Mouse (Mus musculus): ENCODE results near the gene Rbp2. TPM values are rescaled to one million over a fixed set of nuclear protein-coding genes. Genes with fewer than 3 reads are reported as not detected.

Gene Rbp2
- polyA plus RNA-seq, 1 experiment from 2014 or later: 0.59 TPM

DNA sequence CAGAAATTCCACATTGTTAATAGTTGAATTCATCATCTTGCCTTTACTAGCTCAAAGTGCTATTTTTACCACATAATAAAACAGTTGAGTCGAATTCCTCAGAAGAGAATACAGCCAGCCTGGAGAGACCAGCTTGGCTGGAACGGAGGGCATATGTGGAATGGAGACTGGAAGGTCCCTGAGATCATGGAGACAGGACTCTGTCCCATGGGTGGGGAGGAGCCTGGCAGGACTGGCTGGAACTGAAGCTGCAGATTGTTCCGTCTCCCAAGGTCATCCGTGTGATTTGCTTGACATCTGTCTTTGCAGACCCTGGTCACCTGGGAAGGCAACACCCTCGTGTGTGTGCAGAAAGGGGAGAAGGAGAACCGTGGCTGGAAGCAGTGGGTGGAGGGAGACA, 21.6 kb downstream of the Rbp2 start:
- H3K36me3 ChIP-seq (ENCODE audit: insufficient read depth, low read length): no peaks in the 10 kb centered on the region
- ATAC-seq (ENCODE audit: low FRiP score, low TSS enrichment): no peak

DNA sequence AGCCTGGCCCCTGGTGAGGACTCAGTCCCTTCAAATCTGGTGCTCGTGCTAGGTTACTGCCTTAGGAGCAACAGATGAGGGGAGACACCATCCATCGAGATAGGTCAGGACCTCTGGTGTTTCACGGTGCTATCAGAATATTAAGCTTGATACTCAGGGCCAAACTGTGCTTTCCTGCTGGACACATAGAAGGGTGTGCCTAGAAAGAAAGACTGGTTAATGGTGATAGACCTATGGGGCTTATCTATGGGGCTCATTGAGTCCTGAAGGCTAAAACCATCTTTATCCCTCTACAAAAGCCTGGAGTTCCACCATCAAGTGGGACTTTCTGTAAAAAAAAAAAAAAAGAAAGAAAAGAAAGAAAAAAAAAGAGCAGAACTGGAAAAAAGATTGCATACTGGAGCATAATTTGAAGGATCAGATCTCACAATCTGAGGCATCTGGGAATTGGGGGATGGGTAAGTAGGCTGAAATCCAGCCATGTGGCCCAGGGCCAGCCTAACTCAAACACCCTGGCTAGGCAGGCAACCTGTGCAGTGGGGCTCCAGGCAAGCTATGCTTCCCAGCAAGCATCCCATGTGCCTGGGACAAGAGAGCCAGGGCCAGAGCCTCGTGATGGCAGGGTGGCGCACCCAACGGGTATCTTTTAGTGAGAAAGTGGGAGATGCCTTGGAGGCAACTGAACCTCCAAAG, 24.6 kb downstream of the Rbp2 start:
- H3K9me3 ChIP-seq (ENCODE audit: low read length): no peaks in the 10 kb centered on the region
- no peak for ATAC-seq (ENCODE audit: low FRiP score, low TSS enrichment)
- no peaks in the 10 kb centered on the region for H3K36me3 ChIP-seq (ENCODE audit: insufficient read depth, low read length)
- no peak overlapping the region for H3K9ac ChIP-seq (replicated peaks; ENCODE audit: low read length)
- no peaks in the 10 kb centered on the region for H3K4me1 ChIP-seq (ENCODE audit: insufficient read depth, low read length)
- H3K27ac ChIP-seq (ENCODE audit: low read length): no peak overlapping the region
- no peaks in the 10 kb centered on the region for H3K27me3 ChIP-seq (ENCODE audit: insufficient read depth, low read length)
- H3K4me3 ChIP-seq (ENCODE audit: low read length): no peak overlapping the region
- no peak overlapping the region for H3K4me2 ChIP-seq (replicated peaks; ENCODE audit: low read depth, low read length)
- 88% methylated on average over 6 of the region's 6 CpGs for WGBS

More for the DNA sequence above, 21.6 kb downstream of the Rbp2 start:
- Histone ChIP-seq H3K9me3 (ENCODE audit: low read length) (no peaks in the 10 kb centered on the region), H3K27me3 (ENCODE audit: insufficient read depth, low read length) (no peaks in the 10 kb centered on the region), H3K4me3 (ENCODE audit: low read length) (no peak overlapping the region), H3K4me1 (ENCODE audit: insufficient read depth, low read length) (no peaks in the 10 kb centered on the region), H3K9ac (replicated peaks; ENCODE audit: low read length) (no peak overlapping the region), H3K4me2 (replicated peaks; ENCODE audit: low read depth, low read length) (no peak overlapping the region), H3K27ac (ENCODE audit: low read length) (no peak overlapping the region)
- WGBS: 28% methylated on average over 6 of the region's 6 CpGs

DNA sequence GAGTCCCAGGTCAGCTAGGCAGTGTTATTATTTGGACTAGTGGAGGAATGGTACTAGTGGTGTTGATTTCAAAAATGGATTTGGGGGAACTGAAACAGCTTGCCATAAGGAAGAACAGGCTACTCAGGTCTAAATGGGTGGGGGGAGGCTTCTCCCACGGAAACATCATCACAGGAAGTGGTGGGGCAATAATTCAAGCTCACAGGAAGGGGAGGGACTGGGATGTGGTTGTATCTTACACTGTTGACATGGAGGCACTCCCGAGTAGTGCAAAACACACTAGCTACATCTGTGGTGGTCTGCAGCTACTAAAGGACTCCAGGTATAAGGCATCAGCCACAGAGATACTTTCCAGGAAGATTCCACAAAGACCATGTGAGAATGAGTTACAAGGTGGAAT, 38.0 kb downstream of the Rbp2 start:
- 60% methylated on average over 2 of the region's 2 CpGs for WGBS
- no peak overlapping the region for H3K4me2 ChIP-seq (replicated peaks; ENCODE audit: low read depth, low read length)
- no peak overlapping the region for H3K9ac ChIP-seq (replicated peaks; ENCODE audit: low read length)
- no peak overlapping the region for H3K27ac ChIP-seq (ENCODE audit: low read length)
- H3K4me3 ChIP-seq (ENCODE audit: low read length): no peak overlapping the region
- peaks cover 3% of the 10 kb centered on the region; the same call in 1 of the 2 replicates for H3K9me3 ChIP-seq (ENCODE audit: low read length)
- ATAC-seq (ENCODE audit: low FRiP score, low TSS enrichment): no peak
- H3K27me3 ChIP-seq (ENCODE audit: insufficient read depth, low read length): no peaks in the 10 kb centered on the region
- no peaks in the 10 kb centered on the region for H3K4me1 ChIP-seq (ENCODE audit: insufficient read depth, low read length)
- H3K36me3 ChIP-seq (ENCODE audit: insufficient read depth, low read length): no peaks in the 10 kb centered on the region

DNA sequence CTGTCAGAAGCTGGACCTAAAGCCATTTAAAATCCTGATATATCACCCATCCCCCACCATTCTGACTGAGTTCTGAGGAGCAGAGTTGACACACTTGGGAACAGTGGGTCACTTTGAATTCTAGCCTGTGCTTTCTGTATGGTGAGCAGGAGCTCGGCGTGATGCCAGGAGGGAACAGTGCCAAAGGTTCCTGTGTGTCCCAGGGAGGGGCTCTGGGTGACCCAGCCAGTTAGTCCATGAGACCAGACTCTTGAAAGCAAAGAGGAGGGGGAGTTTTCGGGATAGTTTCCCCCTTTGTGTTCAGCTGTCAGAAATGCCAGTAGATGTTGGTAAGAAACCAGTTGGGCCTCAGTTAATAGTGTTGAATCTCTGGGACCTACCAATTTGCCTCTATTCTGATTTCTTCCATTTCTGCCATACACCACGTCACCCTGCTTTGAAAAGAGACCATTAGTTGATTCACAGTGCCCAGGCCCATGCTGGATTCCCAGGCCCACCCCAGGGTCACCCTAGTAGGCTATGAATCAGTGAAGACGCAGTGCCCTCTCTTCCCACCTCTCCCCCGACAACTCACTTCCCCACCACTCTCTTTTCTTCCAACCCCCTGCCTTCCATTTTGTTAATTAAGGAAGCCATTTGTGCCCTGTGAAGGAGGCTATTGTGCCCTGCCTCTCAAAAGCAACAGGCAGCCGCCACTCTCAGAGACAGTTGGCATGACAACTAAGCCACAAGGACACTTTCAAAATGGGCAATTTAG, 39.0 kb downstream of the Rbp2 start:
- no peak overlapping the region for H3K4me2 ChIP-seq (replicated peaks; ENCODE audit: low read depth, low read length)
- 75% methylated on average over 7 of the region's 7 CpGs for WGBS
- H3K36me3 ChIP-seq (ENCODE audit: insufficient read depth, low read length): no peaks in the 10 kb centered on the region
- no peaks in the 10 kb centered on the region for H3K27me3 ChIP-seq (ENCODE audit: insufficient read depth, low read length)
- H3K27ac ChIP-seq (ENCODE audit: low read length): no peak overlapping the region
- no peak for ATAC-seq (ENCODE audit: low FRiP score, low TSS enrichment)
- no peak overlapping the region for H3K9ac ChIP-seq (replicated peaks; ENCODE audit: low read length)
- H3K4me3 ChIP-seq (ENCODE audit: low read length): no peak overlapping the region
- H3K4me1 ChIP-seq (ENCODE audit: insufficient read depth, low read length): no peaks in the 10 kb centered on the region
- peaks cover 3% of the 10 kb centered on the region; the same call in 1 of the 2 replicates for H3K9me3 ChIP-seq (ENCODE audit: low read length)

DNA sequence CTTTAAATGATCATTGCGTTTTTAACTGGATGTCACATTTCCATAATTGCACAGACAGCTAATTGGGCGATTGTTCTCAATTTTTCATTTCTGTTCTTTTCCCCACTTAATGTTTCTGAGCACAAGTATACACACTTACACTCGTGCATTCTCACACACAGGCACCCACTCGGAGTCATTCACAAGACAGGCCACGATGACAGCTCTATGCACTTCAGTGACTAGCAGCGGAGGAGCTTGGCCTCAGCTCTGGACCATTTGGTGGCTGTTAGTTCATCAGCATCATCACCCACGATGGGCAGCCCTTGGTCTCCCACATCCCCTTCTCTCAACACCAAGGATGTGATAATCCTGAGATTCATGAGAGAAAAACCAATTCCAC, 39.6 kb downstream of the Rbp2 start:
- no peaks in the 10 kb centered on the region for H3K27me3 ChIP-seq (ENCODE audit: insufficient read depth, low read length)
- H3K4me1 ChIP-seq (ENCODE audit: insufficient read depth, low read length): no peaks in the 10 kb centered on the region
- no peak for ATAC-seq (ENCODE audit: low FRiP score, low TSS enrichment)
- H3K4me3 ChIP-seq (ENCODE audit: low read length): no peak overlapping the region
- H3K4me2 ChIP-seq (replicated peaks; ENCODE audit: low read depth, low read length): no peak overlapping the region
- WGBS: 52% methylated on average over 7 of the region's 7 CpGs
- H3K27ac ChIP-seq (ENCODE audit: low read length): no peak overlapping the region
- no peak overlapping the region for H3K9ac ChIP-seq (replicated peaks; ENCODE audit: low read length)
- no peaks in the 10 kb centered on the region for H3K36me3 ChIP-seq (ENCODE audit: insufficient read depth, low read length)
- H3K9me3 ChIP-seq (ENCODE audit: low read length): no peaks in the 10 kb centered on the region

DNA sequence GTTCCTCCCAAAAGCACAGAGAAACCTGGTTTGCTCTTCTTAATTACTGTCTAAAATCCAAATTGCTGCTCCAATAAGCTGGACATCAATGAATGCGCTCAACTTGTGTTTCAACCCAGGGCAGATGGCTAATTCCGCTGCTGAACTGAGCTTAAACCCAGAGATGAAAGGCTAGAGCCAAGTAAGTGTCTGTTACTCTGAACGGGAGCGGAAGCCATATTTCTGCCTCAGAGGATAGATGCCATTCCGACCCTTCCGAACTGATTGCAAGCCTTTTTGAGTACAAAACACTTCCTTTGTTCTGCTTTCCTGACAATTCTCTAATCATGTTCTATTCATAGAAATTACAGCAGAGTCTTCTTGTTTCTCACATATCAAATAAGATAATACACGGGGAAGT, 41.3 kb downstream of the Rbp2 start:
- H3K9me3 ChIP-seq (ENCODE audit: low read length): no peaks in the 10 kb centered on the region
- no peak overlapping the region for H3K9ac ChIP-seq (replicated peaks; ENCODE audit: low read length)
- no peak overlapping the region for H3K27ac ChIP-seq (ENCODE audit: low read length)
- no peaks in the 10 kb centered on the region for H3K27me3 ChIP-seq (ENCODE audit: insufficient read depth, low read length)
- 46% methylated on average over 7 of the region's 7 CpGs for WGBS
- H3K36me3 ChIP-seq (ENCODE audit: insufficient read depth, low read length): no peaks in the 10 kb centered on the region
- H3K4me1 ChIP-seq (ENCODE audit: insufficient read depth, low read length): no peaks in the 10 kb centered on the region
- H3K4me3 ChIP-seq (ENCODE audit: low read length): no peak overlapping the region
- no peak for ATAC-seq (ENCODE audit: low FRiP score, low TSS enrichment)
- no peak overlapping the region for H3K4me2 ChIP-seq (replicated peaks; ENCODE audit: low read depth, low read length)

DNA sequence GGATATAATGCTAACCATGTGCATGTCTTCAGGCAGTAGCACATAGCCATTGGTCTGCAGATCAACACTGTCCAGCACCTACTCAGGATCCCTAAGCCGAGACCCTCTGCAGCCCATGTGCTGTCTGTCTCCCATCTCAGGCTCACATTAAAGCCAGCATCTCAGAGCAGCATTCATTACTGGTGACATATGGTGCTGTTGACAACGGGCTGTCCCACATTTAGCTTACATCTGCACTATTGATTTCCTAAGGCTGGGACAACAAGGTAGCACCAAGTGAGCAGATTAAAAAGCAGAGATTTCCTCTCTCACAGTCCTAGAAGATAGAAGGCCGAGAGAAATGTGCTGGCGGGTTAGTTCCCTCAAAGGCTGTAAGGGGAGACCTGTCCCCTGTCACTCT, 43.9 kb downstream of the Rbp2 start:
- Histone ChIP-seq H3K27ac (ENCODE audit: low read length) (no peak overlapping the region), H3K4me1 (ENCODE audit: insufficient read depth, low read length) (no peaks in the 10 kb centered on the region), H3K4me3 (ENCODE audit: low read length) (no peak overlapping the region), H3K4me2 (replicated peaks; ENCODE audit: low read depth, low read length) (no peak overlapping the region), H3K9ac (replicated peaks; ENCODE audit: low read length) (no peak overlapping the region), H3K27me3 (ENCODE audit: insufficient read depth, low read length) (no peaks in the 10 kb centered on the region), H3K36me3 (ENCODE audit: insufficient read depth, low read length) (no peaks in the 10 kb centered on the region), H3K9me3 (ENCODE audit: low read length) (no peaks in the 10 kb centered on the region)
- 68% methylated on average over 4 of the region's 4 CpGs for WGBS
- no peak for ATAC-seq (ENCODE audit: low FRiP score, low TSS enrichment)

DNA sequence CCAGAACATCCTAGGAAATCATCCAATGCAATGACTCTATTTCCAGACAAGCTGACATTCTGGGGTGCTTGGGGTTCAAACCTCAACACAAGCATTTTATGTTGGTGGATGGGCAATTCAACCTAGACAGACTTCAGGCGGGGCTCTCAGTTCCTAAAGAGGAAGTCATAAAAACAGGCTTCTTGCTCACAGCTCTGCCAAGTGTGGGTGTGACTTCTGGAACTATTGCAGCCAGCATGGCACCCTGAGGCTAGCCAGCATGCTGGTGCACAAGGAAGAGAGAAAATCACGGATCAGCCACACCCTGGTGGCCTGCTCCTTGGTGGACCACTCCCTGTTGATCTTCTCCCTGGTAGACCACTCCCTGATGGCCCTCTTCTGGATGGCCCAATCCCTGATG, 45.1 kb downstream of the Rbp2 start:
- Histone ChIP-seq H3K36me3 (ENCODE audit: insufficient read depth, low read length) (no peaks in the 10 kb centered on the region), H3K4me1 (ENCODE audit: insufficient read depth, low read length) (no peaks in the 10 kb centered on the region), H3K9me3 (ENCODE audit: low read length) (no peaks in the 10 kb centered on the region), H3K27ac (ENCODE audit: low read length) (no peak overlapping the region), H3K27me3 (ENCODE audit: insufficient read depth, low read length) (no peaks in the 10 kb centered on the region), H3K4me2 (replicated peaks; ENCODE audit: low read depth, low read length) (no peak overlapping the region), H3K9ac (replicated peaks; ENCODE audit: low read length) (no peak overlapping the region), H3K4me3 (ENCODE audit: low read length) (no peak overlapping the region)
- no peak for ATAC-seq (ENCODE audit: low FRiP score, low TSS enrichment)
- 51% methylated on average over 2 of the region's 2 CpGs for WGBS

DNA sequence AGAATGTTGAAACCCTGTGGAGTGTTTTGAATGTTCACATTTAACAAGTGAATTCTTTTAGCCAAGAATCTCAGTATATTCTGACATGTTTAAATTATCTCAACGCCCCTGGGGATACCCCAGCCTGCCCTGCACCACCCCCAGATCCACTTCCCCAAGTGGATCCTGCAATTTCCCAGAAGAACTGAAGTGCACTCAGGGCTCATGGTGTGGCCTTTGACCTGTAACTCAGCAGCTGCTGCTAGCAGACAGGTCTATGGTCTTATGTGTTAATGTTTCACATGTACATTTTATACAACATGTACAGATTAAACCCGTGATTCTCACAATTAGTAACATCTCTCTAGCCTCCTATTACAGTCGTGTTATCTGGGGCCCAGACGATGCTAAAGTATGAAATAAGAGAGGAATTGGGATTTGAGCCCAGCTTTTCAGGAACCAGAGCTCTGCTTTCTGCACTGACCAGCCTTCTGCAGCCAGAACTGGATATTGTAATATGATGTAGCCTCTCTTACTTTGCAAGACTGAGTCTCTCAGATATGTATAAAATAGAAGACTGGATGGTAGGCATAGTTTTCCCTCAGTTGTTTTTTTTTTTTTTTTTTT, 48.9 kb downstream of the Rbp2 start:
- no peak overlapping the region for H3K9ac ChIP-seq (replicated peaks; ENCODE audit: low read length)
- H3K4me2 ChIP-seq (replicated peaks; ENCODE audit: low read depth, low read length): no peak overlapping the region
- H3K9me3 ChIP-seq (ENCODE audit: low read length): no peaks in the 10 kb centered on the region
- no peaks in the 10 kb centered on the region for H3K36me3 ChIP-seq (ENCODE audit: insufficient read depth, low read length)
- peaks cover 6% of the 10 kb centered on the region; the same call in 1 of the 2 replicates for H3K4me1 ChIP-seq (ENCODE audit: insufficient read depth, low read length)
- no peak overlapping the region for H3K27ac ChIP-seq (ENCODE audit: low read length)
- H3K4me3 ChIP-seq (ENCODE audit: low read length): no peak overlapping the region
- ATAC-seq (ENCODE audit: low FRiP score, low TSS enrichment): no peak
- no peaks in the 10 kb centered on the region for H3K27me3 ChIP-seq (ENCODE audit: insufficient read depth, low read length)
- 56% methylated on average over 4 of the region's 4 CpGs for WGBS

DNA sequence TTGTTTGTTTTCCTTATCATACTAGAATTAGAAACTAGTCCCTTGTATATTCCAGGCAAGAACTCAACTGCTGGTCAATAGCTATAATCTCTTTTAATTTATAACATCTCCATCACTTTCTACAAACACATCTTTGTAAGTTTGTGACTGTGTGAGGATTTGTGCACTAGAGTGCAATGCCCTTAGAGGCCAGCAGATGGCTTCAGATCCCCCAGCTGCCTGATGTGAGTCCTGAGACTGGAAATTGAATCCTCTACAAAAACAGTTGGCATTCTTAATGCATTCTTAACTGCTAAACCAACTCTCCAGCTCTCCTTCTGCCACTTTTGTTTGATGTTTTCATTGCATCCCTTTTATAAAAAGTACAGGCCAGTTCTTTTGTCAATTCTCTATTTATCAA, 49.8 kb downstream of the Rbp2 start:
- peaks cover 6% of the 10 kb centered on the region; the same call in 1 of the 2 replicates for H3K4me1 ChIP-seq (ENCODE audit: insufficient read depth, low read length)
- H3K27ac ChIP-seq (ENCODE audit: low read length): no peak overlapping the region
- no peaks in the 10 kb centered on the region for H3K27me3 ChIP-seq (ENCODE audit: insufficient read depth, low read length)
- no peak overlapping the region for H3K4me3 ChIP-seq (ENCODE audit: low read length)
- H3K36me3 ChIP-seq (ENCODE audit: insufficient read depth, low read length): no peaks in the 10 kb centered on the region
- H3K4me2 ChIP-seq (replicated peaks; ENCODE audit: low read depth, low read length): no peak overlapping the region
- no peak for ATAC-seq (ENCODE audit: low FRiP score, low TSS enrichment)
- no peak overlapping the region for H3K9ac ChIP-seq (replicated peaks; ENCODE audit: low read length)
- no peaks in the 10 kb centered on the region for H3K9me3 ChIP-seq (ENCODE audit: low read length)
